Mouse (Mus musculus): ENCODE data around the gene Tcf20.

The Tcf20 gene

DNA sequence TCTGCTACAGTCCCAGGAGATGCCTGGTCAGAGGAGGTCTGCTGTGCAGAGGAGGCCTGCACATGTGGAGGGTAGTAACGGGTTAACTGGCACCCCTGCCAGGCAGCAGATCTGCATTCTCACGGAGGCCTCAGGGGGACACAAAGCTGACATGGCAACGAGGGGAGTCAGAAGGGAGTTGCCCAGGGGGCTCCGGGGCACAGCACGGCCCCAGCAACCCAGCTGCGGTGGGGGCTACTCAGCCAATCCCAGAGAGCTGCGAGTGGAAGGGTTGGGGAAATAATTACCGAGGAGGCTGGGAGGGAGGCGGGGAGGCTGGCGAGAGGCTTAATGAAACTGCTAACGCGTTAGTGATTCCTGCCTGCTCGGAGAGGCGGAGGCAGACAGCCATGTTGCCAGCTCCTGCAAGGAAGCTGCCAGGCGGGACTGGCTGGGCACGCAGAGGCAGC is 29.4 kb downstream of the Tcf20 start:
- DNase-seq (ENCODE audit: low spot score in 2 of 2): no peak

DNA sequence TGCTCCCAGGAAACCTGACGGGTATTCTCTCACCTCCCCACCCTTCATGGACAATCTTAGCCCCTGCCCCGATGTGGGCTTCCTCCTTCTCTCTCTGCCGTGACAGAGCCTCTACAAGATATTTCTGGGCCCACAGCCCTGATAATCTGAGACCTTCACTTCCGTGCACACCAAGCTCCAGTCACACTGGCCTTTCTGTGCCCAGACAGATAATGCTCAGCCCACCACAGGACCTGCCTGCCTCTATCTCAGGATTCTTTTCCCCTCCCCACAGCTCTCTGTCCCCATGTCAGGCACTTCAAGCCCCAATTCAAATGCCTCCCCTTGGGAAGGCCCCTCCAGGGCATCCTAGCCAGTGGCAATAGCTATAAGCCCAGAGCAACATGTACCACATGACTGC is 31.0 kb downstream of the Tcf20 start:
- DNase-seq (ENCODE audit: low spot score in 2 of 2): no peak

DNA sequence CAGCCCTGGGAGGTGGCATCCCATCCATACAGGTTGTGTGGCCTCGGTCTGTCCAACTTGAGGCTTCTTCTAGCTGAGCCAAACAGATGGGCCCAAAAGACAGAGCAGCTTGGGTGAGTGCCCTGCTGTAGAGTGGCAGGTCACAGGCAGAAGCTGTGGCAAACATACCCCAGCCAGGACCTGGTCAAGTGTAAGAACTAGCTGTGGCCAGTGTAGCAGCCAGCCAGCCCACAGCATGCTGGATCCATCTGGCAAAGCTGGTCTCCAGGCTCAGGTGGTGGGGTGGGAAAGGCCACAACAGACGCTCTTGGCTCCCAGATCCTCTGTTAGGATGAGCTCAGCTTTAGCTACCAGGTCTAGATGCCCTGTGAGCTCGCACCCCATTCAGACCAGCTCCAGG is 31.4 kb downstream of the Tcf20 start:
- DNase-seq (ENCODE audit: low spot score in 2 of 2): no peak

DNA sequence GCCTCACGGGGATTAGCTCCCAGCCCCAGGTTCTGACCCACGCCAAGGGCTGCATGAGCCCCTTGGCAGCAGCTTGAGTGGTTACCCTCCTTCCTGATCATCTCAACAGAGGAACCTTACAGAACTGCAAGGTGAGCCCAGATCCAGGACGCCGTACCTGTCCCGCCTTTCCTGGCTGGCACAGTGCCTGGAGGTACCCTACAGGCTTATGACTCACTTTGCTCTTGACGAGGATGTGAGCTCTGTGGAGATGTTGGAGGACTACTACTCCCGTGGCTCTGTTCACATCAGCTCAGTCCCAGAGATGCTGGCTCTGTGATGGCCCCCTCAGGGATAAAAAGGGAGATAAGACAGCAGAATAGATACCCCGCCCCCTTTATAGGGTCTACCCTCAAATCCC is 32.4 kb downstream of the Tcf20 start:
- no peak for DNase-seq (ENCODE audit: low spot score in 2 of 2)

DNA sequence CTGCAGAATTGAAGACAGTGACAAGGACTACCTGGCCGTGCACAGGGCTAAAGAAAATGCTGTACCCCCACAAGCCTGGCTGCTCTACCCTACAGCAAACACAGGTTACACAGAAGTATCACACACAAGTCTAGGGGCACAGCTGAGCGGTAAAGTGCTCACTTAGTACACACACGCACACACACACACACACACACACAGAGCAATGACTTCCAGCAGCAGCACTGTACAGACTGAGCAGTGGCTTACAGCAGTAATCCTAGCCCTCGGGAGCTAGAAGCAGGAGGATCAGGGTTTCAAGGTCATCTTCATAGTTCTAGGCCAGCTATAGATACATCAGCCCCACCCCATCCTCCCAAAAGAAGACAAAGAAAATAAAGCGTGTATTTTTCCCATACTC is 33.6 kb downstream of the Tcf20 start:
- DNase-seq (ENCODE audit: low spot score in 2 of 2): no peak

DNA sequence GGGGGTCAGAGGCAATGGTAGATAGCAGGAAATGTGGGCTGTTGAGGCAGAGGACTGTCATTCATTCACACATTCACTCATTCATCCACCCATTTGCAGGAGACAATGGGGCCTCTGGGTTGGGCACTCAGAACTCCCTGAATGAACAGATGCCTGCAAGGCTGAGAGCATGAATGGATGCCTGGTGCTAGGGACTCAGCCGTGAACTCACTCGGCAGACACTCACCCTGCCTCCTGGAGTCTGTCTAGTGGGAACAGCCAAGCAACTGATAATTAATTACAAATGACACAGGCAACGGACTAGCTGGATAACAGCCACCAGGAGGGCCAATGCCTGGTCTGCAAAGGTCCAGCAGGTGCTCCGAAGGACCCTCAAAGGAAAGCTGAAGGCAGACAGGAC is 34.6 kb downstream of the Tcf20 start:
- no peak for DNase-seq (ENCODE audit: low spot score in 2 of 2)

DNA sequence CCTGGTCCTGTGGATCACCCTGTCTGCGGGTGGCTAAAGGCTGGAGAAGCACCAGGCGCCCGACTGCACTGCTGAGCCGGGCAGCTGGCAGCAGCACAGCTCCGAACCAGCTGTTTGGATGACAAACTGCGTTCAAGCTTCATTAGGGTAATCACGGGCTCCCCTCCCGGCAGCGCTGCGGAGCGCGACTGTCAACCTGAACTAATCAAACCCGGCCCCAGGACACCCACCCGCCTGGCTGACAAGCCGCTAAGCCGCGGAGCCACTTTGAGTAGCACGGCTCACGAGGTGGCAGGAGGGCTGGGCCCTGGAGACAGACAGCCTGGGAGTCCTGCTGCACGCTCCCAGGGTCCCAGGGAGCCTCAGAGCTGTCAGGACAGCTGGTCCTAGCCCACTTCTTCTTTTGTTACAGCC is 35.4 kb downstream of the Tcf20 start:
- no peak for DNase-seq (ENCODE audit: low spot score in 2 of 2)

DNA sequence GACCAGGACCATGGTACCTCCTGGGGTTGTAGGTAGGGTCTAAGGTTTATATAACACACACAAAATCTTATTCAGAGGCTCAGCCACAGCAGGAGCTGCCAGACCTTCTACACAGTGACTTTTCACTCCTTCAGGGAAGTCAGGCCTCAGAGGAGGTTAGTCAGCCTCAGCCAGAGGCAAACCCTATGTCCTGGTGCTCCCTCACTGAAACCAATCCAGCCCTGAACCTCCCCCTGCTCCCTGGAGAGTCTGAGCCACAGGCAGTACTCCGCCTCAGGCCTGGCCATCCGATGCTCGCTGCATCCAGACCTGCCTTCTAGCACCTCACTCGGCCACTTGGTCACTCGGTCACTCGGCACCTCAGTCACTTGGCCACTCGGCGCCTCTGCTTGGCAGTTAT is 37.4 kb downstream of the Tcf20 start:
- DNase-seq (ENCODE audit: low spot score in 2 of 2): no peak

DNA sequence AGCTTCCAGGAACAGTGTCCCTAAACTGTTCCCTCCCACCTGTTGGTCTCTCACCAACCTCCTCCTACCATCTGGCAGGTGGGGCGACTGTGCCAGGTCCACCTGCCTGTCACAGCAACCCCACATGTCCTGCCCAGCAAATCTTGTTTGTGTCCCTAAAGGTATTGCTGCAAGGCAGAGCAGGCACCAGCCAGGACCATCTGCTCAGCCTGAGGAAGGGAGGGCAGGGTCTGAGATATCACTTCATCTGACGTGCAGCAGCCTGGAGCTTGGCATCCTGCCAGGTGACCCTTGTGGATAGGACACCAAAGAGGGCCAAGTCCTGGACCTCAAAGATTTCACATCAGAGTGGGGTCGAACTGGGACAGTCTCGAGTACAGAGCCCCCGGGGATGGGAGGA is 40.2 kb downstream of the Tcf20 start:
- no peak for DNase-seq (ENCODE audit: low spot score in 2 of 2)

DNA sequence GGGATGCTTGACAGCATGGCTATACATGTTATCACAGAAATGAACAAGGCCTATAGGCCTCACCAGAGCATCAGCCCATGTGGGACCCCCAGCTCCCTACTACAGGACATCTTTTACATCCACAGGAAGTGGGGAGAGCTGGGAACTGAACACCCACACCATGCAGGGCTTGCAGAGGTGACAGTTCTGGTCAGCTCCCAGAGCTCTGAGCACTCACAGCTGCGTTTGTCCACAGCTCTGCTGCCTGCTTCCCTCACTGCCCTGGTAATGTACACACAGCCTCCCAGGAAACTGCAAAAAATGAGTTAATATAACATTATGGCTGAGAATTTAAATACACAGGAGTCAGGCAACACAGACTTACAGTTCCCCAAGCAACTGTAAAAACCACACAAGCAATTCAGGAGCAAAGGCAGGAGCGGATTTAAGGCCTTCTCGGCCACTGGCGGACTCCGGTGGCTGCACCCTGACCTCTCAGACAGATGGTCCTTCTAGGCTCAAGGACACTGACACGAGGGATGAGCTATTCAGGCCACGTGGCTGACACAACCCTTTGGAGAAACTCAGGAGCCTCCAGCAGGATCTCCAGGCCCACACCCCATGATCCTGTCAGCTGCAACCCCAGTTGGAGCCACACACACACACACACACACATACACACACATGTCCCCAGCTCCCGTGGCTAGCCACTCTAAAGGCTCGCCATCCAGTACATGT is 43.0 kb downstream of the Tcf20 start:
- no peak for DNase-seq (ENCODE audit: low spot score in 2 of 2)

DNA sequence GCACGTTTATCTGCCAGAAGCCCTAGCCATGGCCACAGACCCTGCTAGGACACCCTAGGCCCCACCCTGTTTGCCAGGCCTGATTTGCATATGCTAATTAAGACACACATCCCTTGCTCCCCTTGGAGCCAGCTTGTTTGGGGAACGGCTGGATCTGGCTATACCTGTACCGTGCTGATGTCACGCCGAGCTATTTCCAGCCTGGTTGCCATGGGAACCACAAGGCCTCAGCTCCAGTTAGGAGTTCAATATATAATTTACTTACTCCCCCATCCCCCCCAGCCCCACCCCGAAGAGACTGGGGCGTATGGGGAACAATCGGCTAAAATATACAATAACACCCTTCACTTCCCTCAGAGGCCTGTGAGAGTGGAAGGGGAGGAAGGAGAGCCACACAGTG is 45.9 kb downstream of the Tcf20 start:
- DNase-seq (ENCODE audit: low spot score in 2 of 2): peak in 1 of 2 experiments; percentile 75

DNA sequence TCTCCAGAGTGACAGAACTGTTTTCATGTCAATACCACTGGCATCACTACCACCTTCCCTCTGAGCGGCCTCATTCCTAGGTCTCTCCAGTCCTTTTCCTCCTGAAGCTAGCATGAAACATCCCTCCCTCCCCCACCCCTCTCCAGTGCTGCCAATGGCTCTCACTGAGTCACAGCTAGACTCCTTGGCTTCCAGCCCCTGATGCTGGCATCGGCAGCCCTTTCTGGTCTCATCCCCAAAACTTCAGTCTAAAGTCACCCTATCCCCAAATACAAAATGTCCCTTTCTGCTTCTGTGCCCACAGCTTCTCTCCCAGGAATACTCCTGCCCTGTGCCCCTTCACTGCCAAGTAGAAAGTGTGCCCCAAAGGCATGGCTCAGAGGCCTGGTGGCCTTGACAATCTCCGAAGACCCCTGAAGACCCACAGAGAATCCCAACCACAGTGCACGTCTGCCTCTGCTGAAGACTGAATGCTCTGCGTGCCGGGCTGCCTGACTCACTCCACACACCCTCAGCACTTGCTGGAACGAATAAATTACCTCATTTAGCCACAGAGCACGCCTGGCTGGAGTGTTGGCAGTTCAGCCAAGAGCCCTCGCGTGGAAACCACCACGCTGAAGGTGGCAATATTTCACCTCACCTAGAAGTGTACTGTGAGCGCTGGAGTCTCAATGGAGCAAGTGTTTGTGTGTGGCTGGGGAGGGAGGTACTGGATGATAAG is 47.0 kb downstream of the Tcf20 start:
- DNase-seq (ENCODE audit: low spot score in 2 of 2): no peak

DNA sequence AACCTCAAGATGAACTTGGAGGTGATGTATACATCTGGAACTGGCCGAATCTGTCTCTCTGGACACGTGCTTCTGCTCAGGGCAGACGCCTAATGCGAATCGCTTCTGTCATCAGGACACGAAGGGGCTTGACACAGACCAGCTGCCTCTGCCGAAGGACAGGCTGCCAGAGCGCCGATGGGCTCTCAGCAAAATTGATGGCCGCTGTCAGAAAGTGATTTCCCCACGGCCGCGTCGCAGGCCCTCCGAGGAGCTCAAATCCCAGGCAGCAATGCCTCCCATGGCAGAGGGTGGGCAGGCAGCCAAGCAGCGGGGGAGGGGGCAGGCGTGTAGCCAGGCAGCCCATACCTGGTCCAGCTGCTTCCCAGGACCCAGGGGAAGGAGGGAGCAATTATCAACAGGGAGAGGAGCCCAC is 49.5 kb downstream of the Tcf20 start:
- no peak for DNase-seq (ENCODE audit: low spot score in 2 of 2)

DNA sequence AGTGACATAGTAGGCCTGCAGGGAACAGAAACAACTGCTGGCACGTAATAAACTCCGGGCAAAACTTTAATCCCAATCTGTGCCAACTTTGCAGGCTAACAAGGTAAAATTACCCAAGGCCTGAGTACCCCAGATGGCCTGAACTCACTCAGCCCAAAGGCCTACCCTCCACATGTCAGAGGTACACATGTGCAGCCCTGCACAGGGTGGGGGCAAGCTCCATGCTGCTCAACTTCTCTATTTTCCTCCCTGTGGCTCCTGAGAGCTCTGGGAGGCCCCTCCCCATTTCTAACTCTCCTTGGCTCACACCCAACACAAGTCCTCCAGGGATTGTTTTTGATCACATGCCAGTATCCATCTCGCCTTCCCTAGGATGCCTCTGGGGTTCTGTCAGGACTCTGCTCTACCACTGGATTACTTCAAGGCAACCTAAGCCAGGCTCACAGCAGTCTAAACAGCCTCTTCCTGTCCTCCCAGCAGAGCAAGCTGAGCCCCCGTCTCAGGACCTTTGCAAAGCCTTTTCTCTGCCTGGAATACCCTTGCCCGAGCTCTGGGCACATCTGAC is 50.2 kb downstream of the Tcf20 start:
- DNase-seq (ENCODE audit: low spot score in 2 of 2): no peak

DNA sequence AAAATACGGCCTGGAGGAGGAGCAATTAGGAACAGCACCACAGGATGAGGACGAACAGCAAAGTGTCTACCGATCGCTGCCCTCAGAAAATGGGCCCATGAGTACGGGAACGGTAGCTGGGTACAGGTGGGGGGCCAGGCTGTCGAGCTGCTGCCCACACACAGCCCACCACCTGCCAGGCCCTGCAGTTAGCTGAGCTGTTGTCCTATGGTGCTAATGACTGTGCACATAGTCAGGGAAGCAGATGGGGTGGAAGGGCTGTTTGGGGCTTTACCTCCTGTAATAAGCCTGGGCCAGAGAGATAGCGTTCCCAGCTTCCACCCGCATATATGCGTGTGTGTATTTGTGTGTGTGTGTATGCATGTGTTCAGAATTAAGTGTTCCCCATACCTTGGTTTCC is 52.7 kb downstream of the Tcf20 start:
- no peak for DNase-seq (ENCODE audit: low spot score in 2 of 2)

DNA sequence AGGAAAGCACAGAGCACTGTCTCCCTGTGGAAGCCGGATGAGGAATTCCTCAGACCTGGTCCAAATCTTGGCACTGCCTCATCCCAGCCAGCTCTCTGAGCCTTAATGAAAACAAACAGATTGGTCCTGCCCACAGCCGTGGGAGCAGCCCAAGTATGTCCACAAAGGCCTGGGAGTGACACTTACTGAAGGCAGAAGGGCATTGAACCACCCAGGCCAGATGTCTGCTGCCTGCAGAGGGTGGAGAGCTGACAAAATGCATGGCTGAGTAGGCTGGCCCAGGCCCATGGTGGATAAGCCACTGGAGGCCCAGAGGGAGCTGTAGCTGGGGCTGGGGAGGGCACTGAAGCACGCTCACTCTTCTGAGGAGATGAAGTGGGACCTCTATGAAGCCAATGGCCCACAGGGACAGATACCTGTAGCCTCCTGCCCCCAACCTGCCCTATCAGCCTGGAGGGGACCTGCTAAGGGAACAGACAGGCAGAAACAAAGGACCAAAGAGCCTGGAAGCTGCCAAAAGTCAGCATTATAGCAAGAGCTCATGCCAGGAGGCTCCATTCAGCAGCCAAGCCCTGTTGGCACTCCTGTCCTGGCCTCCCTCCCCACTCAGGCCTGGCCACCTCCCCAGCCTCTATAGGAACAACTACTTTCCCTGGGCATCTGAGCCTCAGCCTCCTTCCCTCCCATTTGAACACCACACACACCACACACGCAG is 54.6 kb downstream of the Tcf20 start:
- no peak for DNase-seq (ENCODE audit: low spot score in 2 of 2)

DNA sequence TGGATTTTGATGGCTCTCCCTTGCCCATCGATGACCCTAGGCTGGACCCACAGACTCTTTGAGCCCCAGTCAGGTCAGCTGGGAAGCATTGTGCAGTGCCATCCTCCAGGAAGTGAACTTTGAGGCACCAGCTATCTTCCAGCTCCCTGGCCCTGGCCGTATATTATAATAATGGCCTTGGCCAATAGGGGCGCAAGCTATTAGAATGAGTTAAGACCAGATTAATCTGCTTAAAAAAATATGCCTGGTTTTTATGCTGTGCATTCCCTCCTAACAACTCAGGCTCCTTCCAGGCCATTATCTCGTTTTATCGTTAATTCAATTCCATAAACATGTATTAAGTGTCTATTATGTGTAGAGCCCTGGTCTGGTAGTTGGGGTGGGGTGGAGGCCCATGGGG is 56.2 kb downstream of the Tcf20 start:
- no peak for DNase-seq (ENCODE audit: low spot score in 2 of 2)

DNA sequence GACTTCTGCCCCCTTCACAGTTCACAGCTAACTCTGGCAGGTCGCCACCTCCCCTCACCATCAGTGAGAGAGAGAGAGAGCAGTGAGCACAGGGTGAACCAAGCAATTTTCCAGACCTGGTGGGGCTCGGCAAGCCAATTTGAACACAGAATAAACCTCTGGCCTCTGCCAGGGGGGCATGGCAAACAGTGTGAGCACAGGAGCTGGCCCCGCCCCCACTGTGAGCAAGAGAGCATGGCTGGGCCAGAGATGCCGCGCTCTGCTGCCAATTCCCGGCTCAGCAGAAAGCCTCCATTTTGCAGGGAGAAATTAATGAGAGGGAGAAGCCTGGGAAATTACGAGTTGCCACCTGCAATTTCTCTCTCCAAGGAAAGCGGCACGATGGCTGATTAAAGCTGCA is 58.1 kb downstream of the Tcf20 start:
- peak in 1 of 2 experiments; percentile 66 for DNase-seq (ENCODE audit: low spot score in 2 of 2)

DNA sequence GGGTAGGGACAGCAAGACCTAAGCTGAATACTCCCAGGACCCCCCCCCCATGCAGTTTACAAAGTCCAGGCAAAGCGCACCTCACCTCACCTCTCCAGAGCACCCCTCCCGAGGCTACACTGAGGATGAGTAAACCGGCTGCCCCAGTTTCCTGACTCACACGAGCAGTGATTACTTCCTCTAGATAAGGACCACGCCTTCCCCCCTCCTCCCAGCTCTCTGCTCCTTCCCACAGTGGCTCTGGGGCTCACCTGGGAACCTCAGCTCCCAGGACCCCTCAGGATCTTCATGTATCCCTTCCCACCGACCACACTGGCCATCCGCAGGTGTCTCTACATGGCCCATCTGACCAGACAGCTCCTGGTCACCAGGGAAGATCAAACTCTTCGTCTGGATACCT is 58.8 kb downstream of the Tcf20 start:
- DNase-seq (ENCODE audit: low spot score in 2 of 2): no peak

DNA sequence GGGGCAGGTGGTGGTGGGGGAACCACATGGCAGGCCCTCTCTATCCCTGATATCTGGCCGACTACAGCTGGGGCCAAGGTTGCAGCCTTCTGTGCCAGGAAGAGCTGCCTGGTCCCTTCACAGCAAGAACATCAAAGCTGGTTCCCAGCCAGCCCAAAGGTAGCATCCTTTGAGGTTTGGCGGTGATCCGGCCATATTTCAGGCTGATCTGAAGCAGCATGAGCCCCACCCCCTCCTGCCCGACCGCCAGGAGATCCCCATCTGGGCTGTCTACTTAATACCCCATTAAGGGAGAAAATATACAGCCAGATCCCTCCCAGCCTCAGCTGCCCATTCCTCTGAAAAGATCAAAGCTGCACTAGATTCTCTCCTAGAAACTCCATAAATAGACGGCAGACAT is 59.6 kb downstream of the Tcf20 start:
- DNase-seq (ENCODE audit: low spot score in 2 of 2): no peak

DNA sequence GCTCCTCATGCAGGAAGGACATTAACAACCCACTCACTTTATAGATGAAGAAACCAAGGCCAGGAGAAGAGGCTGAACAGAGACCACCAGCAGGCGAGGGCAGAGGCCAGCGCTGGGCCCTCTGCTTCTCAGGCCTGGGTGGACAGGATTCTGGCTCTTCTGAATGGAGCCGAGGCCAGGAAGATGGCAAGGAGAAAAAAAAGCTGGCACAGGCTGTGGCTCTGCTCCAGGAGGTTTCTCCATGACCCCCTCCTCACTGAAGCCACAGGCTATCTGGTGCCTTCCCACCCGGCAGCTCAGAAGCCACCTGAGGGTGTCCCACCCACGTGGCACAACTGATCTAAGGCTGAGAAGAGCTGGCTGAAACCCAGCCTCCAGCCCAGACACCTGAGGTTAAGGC is 60.6 kb downstream of the Tcf20 start:
- no peak for DNase-seq (ENCODE audit: low spot score in 2 of 2)

DNA sequence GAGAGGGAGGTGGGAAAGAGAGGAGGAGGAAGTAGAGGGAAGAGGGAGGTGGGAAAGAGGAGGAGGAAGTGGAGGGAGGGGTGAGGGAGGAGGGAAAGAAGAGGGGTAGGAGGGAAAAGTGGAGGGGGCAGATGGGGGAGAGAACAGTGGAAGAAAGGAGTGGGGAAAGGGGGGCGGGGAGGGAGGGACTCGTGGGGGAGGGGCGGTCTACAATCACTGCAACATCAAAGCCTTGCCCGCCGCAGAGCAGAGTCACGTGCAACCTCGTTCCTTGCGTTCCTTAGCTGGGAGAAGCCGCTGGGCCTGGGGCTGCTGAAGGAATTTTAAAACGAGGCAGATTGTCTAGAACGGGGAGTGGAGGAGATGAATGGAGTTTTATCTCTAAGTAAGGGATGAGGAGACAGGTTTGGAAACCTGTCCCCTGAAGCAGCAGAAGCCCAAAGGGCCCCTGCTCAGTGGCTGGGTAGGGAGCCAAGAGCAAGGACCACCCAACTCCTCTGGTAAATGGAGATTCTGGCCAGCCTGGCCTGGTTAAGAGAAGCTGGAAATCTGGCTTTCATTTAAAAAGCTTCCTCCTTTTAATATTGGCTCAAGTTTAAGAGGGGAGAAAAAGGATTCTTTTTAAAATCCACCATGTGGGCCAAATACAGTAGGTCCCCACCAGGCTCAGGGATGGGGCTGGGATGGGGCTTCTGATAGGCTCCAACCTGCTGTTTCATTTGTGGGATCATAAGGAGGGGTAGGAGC is 62.8 kb downstream of the Tcf20 start:
- DNase-seq (ENCODE audit: low spot score in 2 of 2): no peak
